Mouse (Mus musculus): Measurements from ENCODE around the gene Atf6.

DNA sequence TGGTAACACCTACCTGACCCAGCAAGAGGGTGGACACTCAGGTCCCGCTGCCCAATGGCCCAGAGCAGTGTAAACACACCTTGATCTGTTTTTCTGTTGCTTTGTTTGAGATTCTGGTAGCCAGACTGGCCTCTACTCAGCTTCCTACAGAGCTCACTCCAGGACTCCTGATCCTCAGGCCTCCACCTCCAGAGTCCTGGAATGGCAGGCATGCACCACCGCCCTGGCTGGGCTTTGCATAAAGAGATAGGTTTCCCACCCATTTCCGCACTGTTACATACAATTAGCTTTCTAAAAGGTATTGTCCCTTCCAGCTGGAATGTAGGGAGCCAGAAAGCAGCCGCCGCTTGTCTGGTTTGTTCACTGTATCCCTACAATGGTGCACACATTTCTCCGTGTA is 3.8 kb upstream of the Atf6 start:
- TF ChIP-seq CTCF (IDR thresholded peaks at IDR 0.05; ENCODE audit: low read depth) = no peak
- no peak for TF ChIP-seq EP300 (IDR thresholded peaks at IDR 0.05; ENCODE audit: low read depth)

All from liver, postnatal 0 days (tissue).